Mouse (Mus musculus) ES-Bruce4 (cell line): Measurements from ENCODE around the gene Fbxo40. TPM values are rescaled to one million over a fixed set of nuclear protein-coding genes. Genes with fewer than 3 reads are reported as not detected.

Source experiments
- H3K27ac ChIP-seq: 2 replicates; pipeline ENCODE4 v1.5.1; 2012; ENCODE audit warnings: low read length, inconsistent platforms; ENCODE audit not compliant: insufficient read depth
- H3K27me3 ChIP-seq: 2 replicates; pipeline ENCODE4 v1.6.1; 2012; ENCODE audit warnings: mild to moderate bottlenecking, low read length, inconsistent platforms; ENCODE audit not compliant: control insufficient read depth, poor library complexity, insufficient read depth, severe bottlenecking
- H3K36me3 ChIP-seq: 2 replicates; pipeline ENCODE4 v1.6.1; 2012; ENCODE audit warnings: inconsistent platforms, mild to moderate bottlenecking, low read length, moderate library complexity; ENCODE audit not compliant: control insufficient read depth, poor library complexity, insufficient read depth, severe bottlenecking
- H3K4me1 ChIP-seq: one replicate; pipeline ENCODE4 v1.8.1; 2011; ENCODE audit warnings: low read length; ENCODE audit not compliant: control insufficient read depth, insufficient read depth
- H3K4me3 ChIP-seq: 2 replicates; pipeline ENCODE4 v1.5.1; 2011; ENCODE audit warnings: low read depth, mild to moderate bottlenecking, low read length
- H3K9ac ChIP-seq: 2 replicates; pipeline ENCODE4 v1.6.1; 2012; ENCODE audit warnings: low read depth, mild to moderate bottlenecking, inconsistent platforms; ENCODE audit not compliant: poor library complexity, severe bottlenecking
- H3K9me3 ChIP-seq: replicated peaks from 2 replicates; pipeline ENCODE4 v1.6.1; 2012; ENCODE audit warnings: mild to moderate bottlenecking, low read length, inconsistent platforms; ENCODE audit not compliant: control insufficient read depth, poor library complexity, insufficient read depth, severe bottlenecking
- CTCF ChIP-seq: IDR thresholded peaks from one replicate; pipeline ENCODE4 v1.8.1; 2011; ENCODE audit warnings: low read depth, low read length
- EP300 ChIP-seq: IDR thresholded peaks from 2 replicates; pipeline ENCODE4 v1.6.1; 2011; ENCODE audit warnings: low read depth, low read length; ENCODE audit not compliant: insufficient read depth
- POLR2A ChIP-seq: IDR thresholded peaks from one replicate; pipeline ENCODE4 v1.8.1; 2011; ENCODE audit warnings: low read length; ENCODE audit not compliant: insufficient read depth
- polyA plus RNA-seq: library from polyadenylated mRNA; stranded (reverse); fragments of >200 nt; gene quantifications from 2 replicates; pipeline ENCODE4 v1.2.4, GENCODE M21; 2011; ENCODE audit warnings: low read depth; ENCODE audit not compliant: missing spikeins, insufficient read depth, insufficient read length

Gene Fbxo40
- not detected in 2 replicates for polyA plus RNA-seq

- Histone ChIP-seq H3K27ac (no peak within 1 kb of the TSS), H3K27me3 (no peaks in the 10 kb centered on the region), H3K9me3 (no peaks in the 10 kb centered on the region), H3K36me3 (no peaks in the 10 kb centered on the region), H3K4me3 (no peak within 1 kb of the TSS), H3K9ac (no peak within 1 kb of the TSS), H3K4me1 (no peaks in the 10 kb centered on the region)
- TF ChIP-seq CTCF (no peak), EP300 (no peak), POLR2A (no peak)
Observed at GRCm38 (mm10) chr16:36989999-36990625, at the start of gene Fbxo40. Gene Fbxo40, minus strand, starts transcription at chr16:36990467.

- Histone ChIP-seq H3K4me1 (no peaks in the 10 kb centered on the region), H3K9me3 (no peaks in the 10 kb centered on the region), H3K4me3 (no peak overlapping the region), H3K27ac (no peak overlapping the region), H3K9ac (no peak overlapping the region), H3K36me3 (peaks cover 2% of the 10 kb centered on the region), H3K27me3 (no peaks in the 10 kb centered on the region)
- TF ChIP-seq EP300 (no peak), POLR2A (no peak), CTCF (no peak)
Observed at GRCm38 (mm10) chr16:37034751-37035150, 44.5 kb upstream of the Fbxo40 start.

GRCm38 (mm10) chr16:37031996-37032395 lies 41.7 kb upstream of the Fbxo40 start:
- H3K9ac ChIP-seq: no peak overlapping the region
- H3K27me3 ChIP-seq: no peaks in the 10 kb centered on the region
- H3K36me3 ChIP-seq: peaks cover 4% of the 10 kb centered on the region
- H3K27ac ChIP-seq: no peak overlapping the region
- no peak overlapping the region for H3K4me3 ChIP-seq
- no peak for TF ChIP-seq POLR2A
- TF ChIP-seq CTCF: no peak
- no peak for TF ChIP-seq EP300
- H3K4me1 ChIP-seq: no peaks in the 10 kb centered on the region
- no peaks in the 10 kb centered on the region for H3K9me3 ChIP-seq

- Histone ChIP-seq H3K9me3 (no peaks in the 10 kb centered on the region), H3K27ac (no peak overlapping the region), H3K36me3 (0 out of 2 replicates have a peak, but pooled peaks cover 4% of the 10 kb centered on the region), H3K4me3 (no peak overlapping the region), H3K27me3 (no peaks in the 10 kb centered on the region), H3K9ac (no peak overlapping the region), H3K4me1 (no peaks in the 10 kb centered on the region)
- TF ChIP-seq EP300 (no peak), CTCF (no peak), POLR2A (no peak)
Observed at GRCm38 (mm10) chr16:37027581-37027980, 37.3 kb upstream of the Fbxo40 start.

GRCm38 (mm10) chr16:37012336-37012735 lies 22.1 kb upstream of the Fbxo40 start:
- Histone ChIP-seq H3K4me3 (peak overlapping the region; percentile 87), H3K36me3 (no peaks in the 10 kb centered on the region), H3K9me3 (no peaks in the 10 kb centered on the region), H3K9ac (peak overlapping the region; percentile 72), H3K4me1 (no peaks in the 10 kb centered on the region), H3K27ac (no peak overlapping the region), H3K27me3 (no peaks in the 10 kb centered on the region)
- TF ChIP-seq EP300 (no peak), CTCF (no peak)

GRCm38 (mm10) chr16:37011922-37012289 lies 21.6 kb upstream of the Fbxo40 start:
- Histone ChIP-seq H3K27ac (no peak overlapping the region), H3K27me3 (no peaks in the 10 kb centered on the region), H3K36me3 (no peaks in the 10 kb centered on the region), H3K9ac (peak overlapping the region; percentile 72), H3K9me3 (no peaks in the 10 kb centered on the region), H3K4me1 (no peaks in the 10 kb centered on the region), H3K4me3 (peak overlapping the region; percentile 87)
- TF ChIP-seq POLR2A (no peak), CTCF (no peak), EP300 (no peak)
